Mouse (Mus musculus) gastrocnemius, postnatal 36 days (tissue): ENCODE measurements around the gene Il16. TPM values are rescaled to one million over a fixed set of nuclear protein-coding genes. Genes with fewer than 3 reads are reported as not detected.
"Not testable (repeated sequence)": the region's sequence is repeated elsewhere in the genome, so short reads cannot be mapped to it uniquely, and the experiment has no call there.

Experiments used
- DNase-seq, 2 experiments: peaks; one replicate each; pipeline ENCODE4 v3.0.0; 2022
- intact Hi-C: fragments of 180-260 bp; cut with DNase I; formaldehyde crosslinking; loops from one replicate; pipeline ENCODE4 v1.15.1; 2025
- total RNA-seq, 2 experiments: library from RNA; stranded (reverse); gene quantifications; 2 replicates each; pipeline ENCODE4 v1.2.3; 2021

The Il16 gene
- total RNA-seq, 2 experiments from 2014 or later: 2.4 to 3.1 TPM

DNA sequence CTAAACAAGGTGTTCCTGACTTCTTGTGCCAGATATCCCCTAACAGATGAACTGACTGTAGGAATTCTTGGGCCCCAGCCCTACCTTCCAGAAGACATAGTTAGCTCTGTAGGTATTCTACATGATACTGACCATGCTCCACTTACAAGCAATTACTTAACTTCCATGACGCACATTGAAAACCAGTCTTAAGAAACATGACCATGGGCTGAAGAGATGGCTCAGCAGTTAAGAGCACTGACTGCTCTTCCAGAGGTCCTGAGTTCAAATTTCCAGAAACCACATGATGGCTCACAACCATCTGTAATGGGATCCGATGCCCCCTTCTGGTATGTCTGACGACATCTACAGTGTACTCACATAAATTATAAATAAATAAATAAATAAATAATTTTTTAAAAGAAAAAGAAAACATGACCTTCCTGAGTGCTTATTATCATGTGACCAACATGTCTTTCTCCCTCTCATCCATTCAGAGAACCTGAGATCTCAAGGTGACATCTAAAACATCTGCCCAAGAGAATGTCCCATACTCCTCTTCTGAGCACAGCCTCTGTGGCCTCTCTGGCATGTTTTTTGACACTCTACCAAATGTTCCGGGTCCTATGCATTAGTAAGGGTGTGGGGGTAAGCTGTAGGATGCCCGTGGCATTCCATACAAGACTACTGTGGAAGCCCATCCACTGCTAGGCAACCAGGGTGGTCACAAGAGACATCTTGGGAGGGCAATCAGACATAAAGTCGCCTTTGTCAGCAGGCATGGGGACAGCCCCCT lies 9.0 kb downstream of the Il16 start:
- intact Hi-C loops: no loop called here
- no peak for DNase-seq

DNA sequence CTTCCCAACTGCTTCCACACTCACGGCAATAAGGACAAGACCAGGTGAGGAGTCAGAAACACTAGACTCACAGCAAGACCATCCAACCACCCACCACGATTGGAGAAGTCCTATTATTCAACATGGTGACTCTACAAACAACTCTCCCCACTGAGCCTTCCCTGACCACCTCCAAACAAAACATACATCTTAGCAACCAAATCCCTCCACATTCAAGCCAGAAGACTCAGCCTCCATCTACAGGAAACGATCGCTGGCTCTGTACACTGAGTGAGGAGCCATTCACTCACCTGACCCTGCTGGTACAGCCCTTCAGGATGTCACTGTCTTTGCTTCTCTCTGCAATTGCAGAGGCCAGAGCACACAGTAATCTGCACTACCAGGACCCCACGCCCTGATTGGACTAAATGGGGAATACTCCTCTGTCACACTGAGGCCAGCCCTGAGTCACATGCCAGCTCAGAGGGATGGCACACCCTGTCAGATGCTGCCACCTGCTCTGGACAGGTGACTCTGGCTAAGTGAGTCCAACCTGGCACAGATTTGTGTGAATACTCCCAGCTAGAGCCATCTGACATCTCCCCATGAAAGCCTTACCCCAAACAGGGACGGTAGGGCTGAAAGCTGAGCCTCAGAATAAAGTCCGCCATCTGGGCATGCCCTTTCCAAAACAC lies 10.3 kb downstream of the Il16 start:
- intact Hi-C loops: no loop called here
- DNase-seq: no peak

DNA sequence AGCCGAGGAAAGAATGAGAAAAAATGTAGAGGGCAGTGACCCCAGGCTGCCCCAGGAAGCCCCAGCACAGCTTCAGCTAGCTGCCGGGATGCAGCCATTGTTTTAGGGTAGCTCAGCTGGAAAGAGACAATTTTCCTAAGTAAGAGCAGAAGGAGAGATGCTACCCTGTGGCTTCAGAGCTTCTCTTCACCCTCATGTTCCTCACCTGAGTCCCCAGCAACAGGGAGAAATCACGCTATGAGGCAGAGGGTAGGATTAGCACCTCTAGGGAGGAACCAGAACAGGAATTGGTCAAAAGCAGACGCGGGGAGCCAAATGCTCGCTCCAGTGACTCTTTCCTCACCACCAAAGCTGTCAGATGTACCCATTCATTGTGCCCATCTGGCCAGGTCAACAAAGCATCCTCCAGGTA lies 10.8 kb downstream of the Il16 start:
- no peak for DNase-seq
- intact Hi-C loops: no loop called here

DNA sequence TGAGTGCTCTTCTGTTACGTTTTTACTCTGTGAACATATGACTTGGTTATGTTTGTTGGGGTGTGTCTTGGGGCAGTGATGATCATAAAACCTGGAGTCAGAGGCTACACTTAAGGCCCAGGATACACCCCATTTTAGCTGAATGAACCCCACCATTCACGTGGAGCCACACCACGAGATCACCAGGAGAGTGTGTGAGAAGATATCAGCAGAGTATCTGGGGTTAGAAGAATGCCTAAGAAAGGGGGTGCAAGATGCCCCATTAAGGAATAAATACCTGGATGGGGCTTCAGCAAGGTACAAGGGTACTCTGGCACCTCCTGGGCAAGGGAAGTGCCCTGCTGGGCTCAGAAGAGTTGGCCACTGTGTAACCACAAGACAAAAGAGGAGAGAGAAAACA lies 11.3 kb downstream of the Il16 start:
- no peak for DNase-seq
- intact Hi-C loops: no loop called here

DNA sequence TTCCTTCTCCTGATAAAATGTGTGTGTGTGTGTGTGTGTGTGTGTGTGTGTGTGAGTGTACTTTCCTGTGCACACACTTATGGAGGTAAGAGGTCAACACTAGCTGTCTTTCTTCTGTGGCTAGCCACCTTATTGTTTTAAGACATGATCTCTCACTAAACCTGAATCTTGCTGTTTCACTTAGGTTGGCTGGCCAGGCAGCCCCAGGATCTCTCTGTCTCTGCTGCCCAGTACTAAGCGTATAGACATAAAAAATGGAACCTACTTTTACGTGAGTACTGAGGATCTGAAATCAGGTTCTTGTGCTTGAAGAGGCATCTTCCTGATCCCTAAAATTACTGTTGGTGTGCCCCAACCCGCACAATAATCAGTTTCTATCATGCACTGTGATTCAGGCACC lies 12.7 kb downstream of the Il16 start:
- no peak for DNase-seq
- intact Hi-C loops: no loop called here

DNA sequence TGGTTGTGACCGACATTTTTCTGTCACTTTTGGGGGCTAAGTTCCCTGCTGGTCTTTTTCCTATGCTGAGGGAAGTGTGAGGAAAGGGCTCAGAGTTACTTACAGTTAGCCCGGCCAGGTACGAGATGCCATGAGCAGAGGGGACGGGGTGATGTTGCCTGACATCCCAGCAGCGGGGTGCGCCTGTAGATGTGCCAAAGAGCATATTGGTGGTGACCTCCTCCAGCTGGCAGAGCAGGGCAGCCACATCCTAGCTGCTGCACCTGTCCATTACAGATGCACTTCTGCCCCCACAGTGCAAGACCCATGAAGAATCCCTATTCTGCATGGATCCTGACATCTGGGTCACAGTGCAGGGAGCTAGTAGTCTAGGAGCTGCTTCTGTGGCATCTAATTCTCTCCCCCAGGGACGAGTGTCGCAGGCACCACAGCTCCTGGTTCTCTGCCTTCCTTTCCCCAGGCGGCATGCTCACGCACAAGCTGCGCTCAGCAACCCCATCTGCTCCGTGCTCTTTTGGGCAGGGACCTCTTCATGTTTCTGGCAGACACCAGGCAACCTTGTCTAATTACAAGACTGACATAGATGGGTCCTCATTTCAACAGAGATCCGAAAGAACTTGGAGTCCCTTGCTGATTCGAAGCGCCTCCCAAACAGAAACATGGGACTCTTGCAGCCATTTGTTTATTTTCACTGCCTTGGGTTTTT lies 13.4 kb downstream of the Il16 start:
- DNase-seq: no peak
- intact Hi-C loops: no loop called here

DNA sequence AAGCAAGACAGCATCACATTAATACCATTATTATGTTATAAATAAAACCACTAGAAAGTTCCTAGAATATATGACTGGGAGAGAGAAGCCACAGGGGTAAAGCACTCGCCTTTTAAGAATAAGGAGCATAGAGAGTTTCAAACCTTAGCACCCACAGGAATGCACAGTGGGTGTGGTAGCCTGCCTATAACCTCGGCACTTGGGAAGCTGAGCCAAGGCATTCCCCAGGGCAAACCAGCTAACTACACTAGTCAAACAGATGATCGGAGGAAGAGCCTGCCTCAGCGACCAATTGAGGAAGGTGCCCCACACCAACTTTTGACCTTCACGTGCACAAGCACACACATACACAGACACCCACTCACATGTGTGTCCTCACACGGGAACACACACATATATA lies 14.2 kb downstream of the Il16 start:
- intact Hi-C loops: no loop called here
- no peak for DNase-seq

DNA sequence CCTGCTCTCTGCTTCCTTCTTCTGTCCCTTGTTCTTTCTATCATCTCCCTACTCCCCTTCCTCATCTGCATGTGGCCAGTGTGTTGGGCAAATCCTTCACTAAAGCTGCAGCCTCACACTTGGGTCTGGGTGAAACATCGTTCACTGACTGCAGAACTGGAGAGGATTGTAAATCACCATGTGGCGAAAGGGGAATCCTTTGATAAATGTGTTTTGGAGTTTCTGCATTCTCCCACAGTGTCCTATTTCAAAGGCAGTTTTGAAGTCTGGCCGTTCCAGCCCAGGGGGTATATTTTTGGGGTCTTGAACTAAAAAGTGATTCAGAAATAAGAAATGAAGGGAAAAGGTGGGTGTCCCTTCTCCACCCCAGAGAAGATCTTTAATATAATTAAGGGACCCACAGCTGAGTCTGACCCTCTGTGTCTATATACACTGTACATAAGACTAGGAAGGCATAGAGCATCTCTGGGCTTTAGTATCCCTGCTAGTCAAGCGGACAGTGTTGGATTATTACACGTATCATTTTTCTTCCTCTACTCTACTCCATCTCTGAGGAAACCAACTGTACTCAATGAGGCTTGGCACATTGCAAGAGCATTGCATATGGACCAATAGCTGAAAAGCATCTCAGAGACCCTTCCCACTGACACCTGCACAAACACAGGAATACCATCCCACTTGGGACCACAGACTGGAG lies 18.4 kb downstream of the Il16 start:
- no peak for DNase-seq
- intact Hi-C loops: no loop called here

DNA sequence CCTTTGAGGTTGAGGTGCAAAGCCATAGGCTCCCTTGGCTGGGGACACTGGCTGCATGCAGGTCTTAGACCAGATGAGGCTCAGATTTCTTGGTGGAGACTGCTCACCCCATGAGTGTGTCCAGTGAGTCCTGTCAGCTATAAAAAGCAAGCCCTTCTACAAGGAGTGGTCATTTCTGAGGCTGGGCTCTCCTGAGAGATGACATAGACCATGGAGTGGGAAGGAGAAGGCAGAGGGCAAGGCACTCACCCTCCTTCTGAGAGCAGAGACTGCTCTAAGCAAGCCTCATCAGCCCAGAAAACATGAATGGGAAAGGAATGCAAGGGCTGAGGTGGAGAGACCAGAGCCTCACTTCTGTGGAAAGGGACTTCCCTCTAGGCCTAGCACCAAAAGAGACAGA lies 19.7 kb downstream of the Il16 start:
- DNase-seq: no peak
- intact Hi-C loops: no loop called here

DNA sequence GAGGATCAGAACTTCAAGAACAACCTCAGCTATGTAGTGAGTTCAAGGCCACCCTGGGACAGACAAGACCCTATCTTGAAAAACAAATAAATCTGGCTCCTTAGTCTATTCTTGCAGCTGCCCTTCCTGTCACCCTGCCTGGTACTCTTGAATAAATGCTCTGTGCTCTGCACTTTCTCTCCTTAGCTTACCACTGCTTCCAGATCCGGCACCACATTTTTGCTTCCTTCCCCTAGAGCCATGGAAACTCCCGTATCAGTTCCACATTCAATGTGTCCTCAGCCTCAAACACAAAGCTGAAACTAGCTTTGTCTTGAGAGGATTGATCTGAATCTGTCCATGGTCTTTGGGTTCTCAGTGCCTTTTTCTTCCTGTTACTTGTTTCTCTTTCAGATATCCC lies 21.0 kb downstream of the Il16 start:
- no peak for DNase-seq
- intact Hi-C loops: no loop called here

DNA sequence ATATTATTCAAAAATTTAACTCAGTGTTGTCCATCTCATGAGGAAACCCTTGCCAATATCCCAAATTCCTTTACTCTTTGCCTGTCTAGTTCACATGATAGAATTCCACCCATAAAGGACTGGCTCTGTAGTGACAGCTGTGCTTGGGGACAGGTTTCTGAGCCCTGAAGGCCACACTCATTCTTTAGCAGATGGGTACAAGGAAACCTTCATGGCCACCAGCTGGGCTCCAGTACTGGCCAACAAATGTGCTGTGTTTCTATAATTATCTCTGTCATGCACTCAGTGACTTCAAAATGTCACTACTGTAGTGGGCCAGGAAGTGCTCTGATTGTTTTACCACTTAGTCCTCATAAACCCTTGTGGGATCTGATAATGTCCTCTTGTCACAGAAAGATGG lies 21.6 kb downstream of the Il16 start:
- DNase-seq: no peak
- intact Hi-C loops: no loop called here

DNA sequence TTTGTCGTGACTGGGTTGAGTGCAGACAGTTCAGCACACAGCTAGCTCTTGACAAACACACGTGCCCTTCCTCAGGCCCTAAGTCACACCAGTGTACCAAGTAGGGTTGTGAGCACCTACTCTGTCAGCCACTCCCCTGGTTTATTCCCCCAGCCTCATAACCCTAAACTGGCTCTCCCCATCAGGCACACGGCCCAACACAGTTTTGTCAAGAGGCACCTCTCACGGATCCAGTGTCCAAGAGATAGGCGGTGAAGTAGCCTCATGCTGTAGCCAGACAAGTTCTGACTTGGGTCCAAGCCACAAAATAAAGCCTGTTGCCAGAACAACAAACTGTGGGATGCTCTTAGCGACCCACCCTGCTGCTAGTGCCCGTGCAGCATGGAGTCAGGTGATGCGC lies 22.3 kb downstream of the Il16 start:
- intact Hi-C loops: no loop called here
- no peak for DNase-seq

DNA sequence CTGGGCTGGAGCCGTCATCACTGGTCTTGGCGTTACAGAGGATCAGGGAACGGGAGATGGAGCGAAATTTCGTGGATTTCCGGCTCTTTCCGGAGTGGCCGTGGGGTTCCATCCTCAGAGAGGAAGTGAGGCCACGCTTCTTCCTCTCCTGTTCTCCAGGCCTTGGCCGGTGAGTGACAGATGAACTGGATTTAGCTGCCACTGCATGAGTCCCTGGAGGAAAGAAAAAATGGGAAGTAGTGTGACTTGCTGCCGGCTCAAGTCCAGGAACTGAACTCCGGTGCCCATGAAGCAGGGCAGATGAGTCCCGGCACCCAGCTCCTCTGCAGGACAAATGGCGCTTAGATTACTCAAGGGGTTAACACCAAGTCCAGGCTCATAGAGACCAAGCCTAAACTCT lies 23.0 kb downstream of the Il16 start:
- DNase-seq: no peak
- intact Hi-C loops: no loop called here

DNA sequence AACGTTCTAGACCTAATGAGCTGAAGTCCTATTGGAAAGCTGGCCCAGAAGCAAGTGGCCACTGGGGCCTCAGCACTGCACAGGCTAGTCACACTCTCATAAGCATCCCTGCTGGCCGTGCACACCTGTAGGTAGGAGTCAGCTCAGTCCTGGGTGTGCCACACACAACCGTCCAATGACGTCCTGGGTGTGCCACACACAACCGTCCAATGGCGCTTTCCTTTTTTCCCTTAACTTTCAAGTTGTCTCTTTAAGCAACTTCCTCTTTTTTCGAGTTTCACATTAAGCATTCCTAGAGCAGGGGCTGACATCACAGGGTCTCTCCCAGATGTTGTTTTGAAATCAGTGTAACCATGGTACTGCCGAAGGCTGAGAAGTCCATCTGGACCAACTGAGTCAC lies 25.3 kb downstream of the Il16 start:
- intact Hi-C loops: no loop called here
- DNase-seq: no peak

DNA sequence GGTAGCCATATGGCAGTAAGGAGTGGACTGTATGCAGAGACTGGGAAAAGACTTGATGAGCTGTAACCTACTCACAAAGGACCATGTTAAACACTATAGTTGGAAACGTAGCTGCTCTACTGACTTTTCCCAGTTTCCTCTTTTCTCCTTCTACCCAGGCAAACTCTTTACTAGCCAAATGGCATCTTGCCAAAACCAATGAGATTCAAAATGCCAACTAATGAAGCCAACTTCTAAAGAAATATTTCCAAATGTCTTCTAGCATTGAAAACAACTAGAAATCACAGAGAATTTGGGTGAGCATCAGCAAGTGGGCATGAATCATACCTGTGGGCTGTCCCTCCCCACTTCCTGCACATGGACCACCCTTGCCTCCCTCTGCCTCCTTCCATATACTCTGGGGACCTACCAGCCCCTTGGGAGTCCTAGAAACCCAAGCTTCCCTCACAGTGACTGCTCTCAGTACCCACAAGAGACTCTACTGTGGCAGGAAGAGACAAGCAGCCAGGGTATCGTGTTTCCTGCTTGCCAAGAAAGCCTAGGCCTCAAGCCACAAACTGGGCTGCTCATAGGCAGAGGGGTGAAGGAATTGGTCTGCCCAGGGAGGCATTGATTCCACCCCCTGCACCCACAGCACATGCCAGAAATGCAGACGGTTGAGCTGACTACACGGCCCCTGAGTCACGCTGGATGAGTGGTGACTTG lies 28.4 kb downstream of the Il16 start:
- intact Hi-C loops: no loop called here
- DNase-seq: no peak

DNA sequence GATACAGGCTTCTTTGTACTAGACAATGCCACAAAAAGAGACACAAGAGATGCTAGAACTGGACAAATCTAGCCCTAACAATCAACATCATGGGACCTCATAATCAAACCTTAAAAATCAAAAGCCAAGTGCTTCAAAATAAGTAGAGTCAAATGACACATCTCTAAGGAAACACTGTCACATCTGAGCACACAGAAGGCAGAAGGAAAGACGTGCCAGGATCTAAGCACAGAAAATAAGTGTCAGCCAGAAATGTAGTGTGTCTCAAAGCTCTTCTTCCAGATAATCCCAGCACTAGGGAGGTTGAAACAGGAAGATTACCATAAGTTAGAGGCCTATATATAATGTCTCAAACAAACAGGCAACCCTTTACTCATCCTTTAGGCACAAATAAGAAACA lies 31.9 kb downstream of the Il16 start:
- intact Hi-C loops: no loop called here
- DNase-seq: no peak

DNA sequence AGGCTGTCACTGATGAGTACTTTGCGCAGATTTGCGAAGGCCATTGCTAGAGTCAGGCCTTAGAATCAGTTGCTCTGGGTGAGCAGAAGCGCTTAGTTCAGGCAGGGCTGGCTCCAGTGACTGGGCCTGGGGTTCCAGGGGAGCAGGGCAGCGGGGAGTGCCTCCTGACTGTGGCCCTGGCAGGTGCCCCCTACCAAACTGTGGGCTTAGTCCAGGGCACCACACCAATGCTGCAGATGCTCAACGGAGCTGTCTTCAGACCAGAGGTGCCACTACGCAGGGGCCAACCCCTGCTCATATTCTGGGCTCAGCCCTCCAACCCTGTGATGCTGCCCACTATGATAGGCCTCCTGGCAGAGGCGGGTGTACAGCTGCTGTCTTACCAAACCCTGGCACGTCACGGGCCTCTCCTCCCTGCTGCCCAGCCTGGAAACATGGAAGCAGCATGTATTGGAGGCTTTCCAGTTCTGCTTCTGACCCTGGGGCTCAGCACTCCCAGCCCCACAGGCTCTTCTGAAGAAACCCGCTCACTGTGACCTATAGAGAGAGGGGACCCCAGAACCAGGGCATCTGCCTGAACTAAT lies 33.8 kb downstream of the Il16 start:
- DNase-seq, intact Hi-C loops: not testable (repeated sequence)

DNA sequence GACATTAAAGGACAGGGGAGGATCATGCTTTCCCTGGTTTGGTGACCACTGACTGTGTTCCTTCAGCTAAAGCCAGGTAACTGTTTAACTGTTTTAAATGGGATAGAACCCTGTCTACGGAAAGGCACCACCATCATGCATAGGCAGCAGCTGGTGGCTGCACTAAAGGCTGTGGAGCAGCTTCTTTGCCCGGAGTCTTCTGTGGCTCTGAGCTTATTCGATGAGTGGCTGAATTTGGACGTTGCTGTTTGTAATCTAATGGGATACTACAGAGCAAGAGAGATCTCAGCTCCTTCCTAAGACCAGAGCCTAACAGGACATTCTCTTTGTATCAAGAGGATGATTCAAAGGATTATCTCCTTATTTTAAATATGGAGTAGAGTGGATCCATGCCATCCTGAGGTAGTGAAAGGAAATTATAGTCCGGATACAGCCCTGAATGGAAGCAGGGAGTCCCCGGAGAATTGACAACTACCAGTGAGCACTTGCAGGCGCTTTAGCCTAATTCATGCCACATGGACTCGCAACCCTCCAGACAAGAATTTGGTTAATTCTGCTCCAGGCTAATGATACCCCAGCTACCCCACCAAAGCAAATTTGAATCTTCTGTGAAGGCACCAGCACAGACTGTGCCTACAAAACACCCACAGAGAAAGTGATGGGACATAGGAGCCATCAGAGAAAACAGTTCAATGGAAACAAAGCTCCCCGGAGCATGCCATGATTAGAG lies 42.3 kb downstream of the Il16 start:
- intact Hi-C loops: no loop called here
- no peak for DNase-seq

DNA sequence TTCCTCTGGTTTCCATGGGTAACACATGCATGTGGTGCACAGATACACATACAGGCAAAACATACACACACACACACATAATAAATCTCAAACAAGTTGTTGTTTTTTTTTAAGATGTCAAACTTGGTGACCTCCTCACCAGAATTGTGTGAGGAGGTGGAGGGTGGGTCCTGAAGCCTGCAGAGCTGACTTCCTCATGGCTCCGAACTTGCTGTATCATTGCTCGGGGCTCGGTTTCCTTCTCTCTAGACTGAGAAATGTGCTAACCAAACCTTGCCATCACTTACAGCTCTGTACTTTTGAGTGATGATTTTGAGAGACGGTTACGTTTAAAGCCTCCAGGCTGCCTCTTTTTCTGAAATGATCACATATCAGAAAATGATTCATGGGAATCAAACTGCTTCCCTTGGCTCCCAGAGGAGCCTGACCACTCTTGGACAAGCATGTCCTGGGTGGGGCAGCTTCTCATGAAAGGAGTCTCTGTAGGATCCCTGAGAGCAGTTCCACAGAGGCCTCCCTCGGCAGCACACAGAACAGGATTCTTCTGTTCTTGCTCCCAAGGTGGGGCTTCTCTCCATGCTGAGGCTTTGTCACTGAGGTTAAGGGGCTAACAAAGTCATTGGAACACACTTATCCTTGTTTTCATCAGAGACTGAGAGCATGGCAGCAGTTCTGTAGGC lies 46.3 kb downstream of the Il16 start:
- no peak for DNase-seq
- intact Hi-C loops: loop anchor here (5.0 kb wide), 2 partner anchors 73 to 103 kb away; no protein-coding TSS in a partner anchor
